Mouse (Mus musculus) MEL (cell line): ENCODE data around the gene Atp6v0a2.

Experiments
- CTCF ChIP-seq, 3 experiments: IDR thresholded peaks in 2 of 3; conservative IDR thresholded peaks in 1 of 3; 2 replicates each; pipeline ENCODE4 v1.5.1; 2011 to 2012; ENCODE audit warnings: low read length in 3 of 3, low read depth in 2 of 3, mild to moderate bottlenecking in 2 of 3, improper control_type of control experiment in 1 of 3, inconsistent platforms in 1 of 3, mixed read lengths in 1 of 3, moderate library complexity in 1 of 3; ENCODE audit not compliant: control insufficient read depth in 1 of 3, insufficient read depth in 1 of 3, poor library complexity in 1 of 3, severe bottlenecking in 1 of 3
- ETS1 ChIP-seq: IDR thresholded peaks from 2 replicates; pipeline ENCODE4 v1.6.1; 2012; ENCODE audit warnings: low read depth, mild to moderate bottlenecking, inconsistent platforms, low read length, improper control_type of control experiment, moderate library complexity
- HCFC1 ChIP-seq: IDR thresholded peaks from 2 replicates; pipeline ENCODE4 v1.6.1; 2012; ENCODE audit warnings: low read depth, mild to moderate bottlenecking, inconsistent platforms, low read length, improper control_type of control experiment, moderate library complexity
- POLR2A ChIP-seq, 2 experiments: IDR thresholded peaks; 2 replicates each; pipeline ENCODE4 v1.6.1; 2011 to 2012; ENCODE audit warnings: low read length in 2 of 2, mild to moderate bottlenecking in 2 of 2, control low read depth in 1 of 2, improper control_type of control experiment in 1 of 2, low read depth in 1 of 2, moderate library complexity in 1 of 2; ENCODE audit not compliant: control insufficient read depth in 1 of 2, insufficient read depth in 1 of 2, poor library complexity in 1 of 2
- TCF12 ChIP-seq: IDR thresholded peaks from 2 replicates; pipeline ENCODE4 v1.6.1; 2014; ENCODE audit warnings: low read depth, mild to moderate bottlenecking, inconsistent platforms, low read length, improper control_type of control experiment, moderate library complexity
- ZKSCAN1 ChIP-seq: IDR thresholded peaks from 2 replicates; pipeline ENCODE4 v1.6.1; 2012; ENCODE audit warnings: low read depth, mild to moderate bottlenecking, inconsistent platforms, low read length, improper control_type of control experiment, moderate library complexity
- ZMIZ1 ChIP-seq: IDR thresholded peaks from 2 replicates; pipeline ENCODE4 v1.6.1; 2012; ENCODE audit warnings: low read depth, mild to moderate bottlenecking, inconsistent platforms, low read length, improper control_type of control experiment, moderate library complexity

GRCm38 (mm10) chr5:124746220-124746619, 117.8 kb downstream of the Atp6v0a2 start:
- no peak for TF ChIP-seq ZKSCAN1
- no peak for TF ChIP-seq ZMIZ1
- TF ChIP-seq POLR2A (IDR thresholded peaks at IDR 0.05; ENCODE audit: control insufficient read depth in 1 of 2, insufficient read depth in 1 of 2, low read depth in 1 of 2, low read length in 2 of 2, poor library complexity in 1 of 2): no peak
- TF ChIP-seq TCF12: no peak
- TF ChIP-seq ETS1: no peak
- no peak for TF ChIP-seq CTCF (IDR thresholded peaks at IDR 0.05 in 2 of 3, conservative IDR thresholded peaks at IDR 0.05 in 1 of 3; ENCODE audit: control insufficient read depth in 1 of 3, insufficient read depth in 1 of 3, low read depth in 2 of 3, low read length in 3 of 3, poor library complexity in 1 of 3, severe bottlenecking in 1 of 3)
- no peak for TF ChIP-seq HCFC1
